Mouse (Mus musculus): Measurements from ENCODE around the gene Itpr3. TPM values are rescaled to one million over a fixed set of nuclear protein-coding genes. Genes with fewer than 3 reads are reported as not detected.

Gene Itpr3
- polyA plus RNA-seq, 1 experiment from 2014 or later = 0.82 TPM

- no peak for ATAC-seq (ENCODE audit: low FRiP score)
- Histone ChIP-seq H3K9ac (replicated peaks) (no peak overlapping the region), H3K4me3 (replicated peaks) (no peak overlapping the region), H3K27me3 (replicated peaks) (0 out of 2 replicates have a peak, but pooled peaks cover 3% of the 10 kb centered on the region), H3K9me3 (replicated peaks) (no peaks in the 10 kb centered on the region), H3K4me2 (no peak overlapping the region), H3K4me1 (peaks cover 28% of the 10 kb centered on the region), H3K36me3 (no peaks in the 10 kb centered on the region), H3K27ac (replicated peaks) (no peak overlapping the region)
- 71% methylated on average over 10 of the region's 10 CpGs for WGBS
Observed at GRCm38 (mm10) chr17:27039432-27040102, 17.5 kb upstream of the Itpr3 start.

DNA sequence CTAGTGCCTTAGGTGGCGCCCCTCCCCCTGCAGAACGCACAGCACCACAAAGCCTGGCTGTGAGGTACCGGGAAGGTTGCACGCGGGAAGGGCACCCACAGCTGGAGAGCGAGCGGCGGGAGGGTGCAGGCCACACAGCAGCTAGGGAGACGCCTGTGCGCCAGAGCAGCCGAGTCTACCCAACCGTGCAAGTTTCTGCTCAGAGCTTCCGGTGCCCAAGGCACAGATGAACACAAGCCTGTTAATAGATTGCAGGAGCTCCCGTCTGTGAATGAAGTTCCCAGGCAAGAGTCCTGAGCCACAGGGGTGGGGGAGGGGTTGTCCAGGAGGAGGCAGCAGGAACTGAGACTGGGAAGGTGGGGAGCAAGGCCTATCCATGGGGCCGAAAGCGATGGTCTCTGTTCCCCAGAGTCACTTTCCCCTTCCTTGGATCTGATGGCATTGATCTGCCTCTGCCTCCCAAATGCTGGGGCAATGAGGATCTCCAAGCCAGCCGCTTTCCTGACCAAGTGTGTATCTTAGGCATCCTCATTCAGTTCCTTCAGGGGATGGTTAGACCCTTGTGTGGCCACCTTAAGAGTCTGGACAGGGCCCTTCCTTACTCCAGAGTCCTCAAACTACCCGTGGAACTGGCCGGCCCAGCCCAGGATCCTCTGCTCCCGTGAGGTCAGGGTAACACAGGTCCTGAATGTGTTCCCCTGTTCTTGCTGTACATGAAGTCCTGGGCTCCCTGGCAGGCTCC is 16.6 kb upstream of the Itpr3 start:
- 0 out of 2 replicates have a peak, but pooled peaks cover 3% of the 10 kb centered on the region for H3K27me3 ChIP-seq (replicated peaks)
- peak overlapping the region; percentile 19; the same call in 1 of the 2 replicates for H3K4me2 ChIP-seq
- H3K36me3 ChIP-seq = no peaks in the 10 kb centered on the region
- no peak overlapping the region for H3K9ac ChIP-seq (replicated peaks)
- WGBS = 20% methylated on average over 20 of the region's 20 CpGs
- no peak overlapping the region for H3K27ac ChIP-seq (replicated peaks)
- peaks cover 28% of the 10 kb centered on the region for H3K4me1 ChIP-seq
- H3K9me3 ChIP-seq (replicated peaks) = no peaks in the 10 kb centered on the region
- no peak overlapping the region for H3K4me3 ChIP-seq (replicated peaks)
- no peak for ATAC-seq (ENCODE audit: low FRiP score)

DNA sequence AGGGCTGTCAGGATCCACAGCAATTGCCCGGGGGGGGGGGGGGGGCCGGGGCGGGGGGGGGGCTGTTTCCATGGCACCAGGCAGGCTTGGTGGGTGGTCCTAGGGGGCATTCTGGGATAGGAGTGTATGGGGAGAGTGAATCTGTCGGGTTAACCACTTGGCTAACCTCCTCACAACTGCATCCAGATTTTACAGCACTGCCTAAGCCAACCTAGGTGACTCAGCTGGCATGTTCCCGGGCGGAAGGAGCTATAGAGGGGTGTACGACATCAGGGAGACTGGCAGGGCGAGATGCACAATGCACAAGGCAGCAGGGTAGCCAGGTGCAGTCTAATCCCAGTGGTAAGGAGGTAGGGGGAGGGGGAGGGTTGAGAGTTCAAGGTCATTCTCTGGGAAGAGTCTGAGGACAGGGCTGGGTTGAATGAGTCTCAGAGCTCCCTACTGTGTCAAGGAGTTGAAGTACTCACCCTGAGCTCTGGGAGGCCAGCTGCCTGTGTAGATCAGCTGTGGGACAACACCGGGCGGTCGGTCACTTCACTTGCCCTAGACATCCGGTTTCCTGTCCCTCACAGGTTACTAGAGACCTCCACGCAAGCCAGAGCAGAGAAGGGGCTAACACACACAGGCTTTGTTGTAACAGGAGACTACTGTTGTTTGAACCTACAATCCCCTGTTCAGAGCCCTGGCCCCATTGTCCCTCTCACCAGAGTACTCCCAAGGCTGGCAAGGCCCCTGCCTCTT is 15.9 kb upstream of the Itpr3 start:
- ATAC-seq (ENCODE audit: low FRiP score) = no peak; the same call in 1 of the 2 replicates
- Histone ChIP-seq H3K4me2 (no peak overlapping the region), H3K27me3 (replicated peaks) (0 out of 2 replicates have a peak, but pooled peaks cover 3% of the 10 kb centered on the region), H3K27ac (replicated peaks) (no peak overlapping the region), H3K4me1 (peaks cover 28% of the 10 kb centered on the region), H3K9me3 (replicated peaks) (no peaks in the 10 kb centered on the region), H3K9ac (replicated peaks) (no peak overlapping the region), H3K36me3 (no peaks in the 10 kb centered on the region), H3K4me3 (replicated peaks) (no peak overlapping the region)
- WGBS = 47% methylated on average over 11 of the region's 13 CpGs

DNA sequence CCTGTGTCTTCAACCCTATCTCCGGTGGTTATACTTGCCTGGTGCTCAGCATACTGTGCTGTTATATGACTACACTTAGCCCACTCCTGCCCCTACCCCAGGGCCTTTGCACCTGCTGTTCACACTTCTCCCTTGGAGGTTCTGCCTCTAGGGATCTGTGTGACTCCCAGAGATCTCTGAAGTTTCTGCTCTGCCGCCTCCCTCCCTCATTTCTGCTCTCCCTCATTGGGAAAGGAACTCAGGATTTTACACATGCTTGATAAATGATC is 15.4 kb upstream of the Itpr3 start:
- ATAC-seq (ENCODE audit: low FRiP score) = no peak
- Histone ChIP-seq H3K4me2 (no peak overlapping the region), H3K36me3 (no peaks in the 10 kb centered on the region), H3K4me3 (replicated peaks) (no peak overlapping the region), H3K9ac (replicated peaks) (no peak overlapping the region), H3K27me3 (replicated peaks) (0 out of 2 replicates have a peak, but pooled peaks cover 3% of the 10 kb centered on the region), H3K4me1 (peaks cover 28% of the 10 kb centered on the region), H3K27ac (replicated peaks) (no peak overlapping the region), H3K9me3 (replicated peaks) (no peaks in the 10 kb centered on the region)
- 84% methylated on average over 2 of the region's 2 CpGs for WGBS

DNA sequence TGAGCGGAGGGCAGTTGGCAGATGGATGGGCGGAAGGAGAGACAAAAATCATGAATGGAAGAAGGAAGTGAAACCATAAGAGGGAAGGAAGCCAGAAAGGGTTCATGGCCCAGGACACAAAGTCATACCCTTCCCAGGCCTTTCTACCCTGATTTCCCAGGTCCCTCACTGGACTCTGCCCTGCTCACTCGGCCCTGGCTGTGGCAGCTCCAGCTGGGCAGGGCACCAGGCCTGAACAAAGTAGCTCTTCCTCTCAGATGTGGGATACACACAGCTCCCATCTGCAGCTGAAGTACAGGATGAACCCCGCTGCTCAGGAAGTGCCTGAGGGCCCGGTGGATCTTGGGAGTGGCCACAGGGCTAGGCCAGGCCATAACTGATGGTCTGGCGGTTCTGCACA is 14.3 kb upstream of the Itpr3 start:
- H3K27ac ChIP-seq (replicated peaks) = no peak overlapping the region
- H3K9me3 ChIP-seq (replicated peaks) = no peaks in the 10 kb centered on the region
- H3K4me3 ChIP-seq (replicated peaks) = no peak overlapping the region
- 73% methylated on average over 6 of the region's 6 CpGs for WGBS
- H3K4me1 ChIP-seq = peaks cover 28% of the 10 kb centered on the region
- no peak overlapping the region for H3K9ac ChIP-seq (replicated peaks)
- no peak for ATAC-seq (ENCODE audit: low FRiP score)
- H3K4me2 ChIP-seq = no peak overlapping the region
- H3K27me3 ChIP-seq (replicated peaks) = 0 out of 2 replicates have a peak, but pooled peaks cover 3% of the 10 kb centered on the region
- no peaks in the 10 kb centered on the region for H3K36me3 ChIP-seq

DNA sequence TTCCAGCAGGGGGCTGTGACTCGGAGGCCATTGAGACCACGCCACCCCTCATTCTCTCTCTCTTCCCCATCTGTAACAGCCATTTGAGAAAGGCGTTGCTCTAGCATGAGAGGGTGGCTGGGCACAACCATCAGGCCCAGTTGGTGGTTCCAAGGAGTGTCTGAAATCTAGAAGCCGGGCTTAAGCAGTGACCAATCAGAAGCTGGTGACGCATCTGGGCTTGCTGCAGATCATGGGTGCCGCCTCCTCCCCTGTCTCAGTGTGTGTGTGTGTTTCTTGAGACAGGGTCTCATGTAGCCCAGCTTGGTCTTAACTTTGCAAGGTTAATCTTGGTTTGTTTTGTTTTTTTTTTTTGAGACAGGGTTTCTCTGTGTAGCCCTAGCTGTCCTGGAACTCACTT is 11.9 kb upstream of the Itpr3 start:
- Histone ChIP-seq H3K9ac (replicated peaks) (no peak overlapping the region), H3K4me2 (no peak overlapping the region)
- WGBS = 94% methylated on average over 6 of the region's 6 CpGs

GRCm38 (mm10) chr17:27047762-27048444 is 9.2 kb upstream of the Itpr3 start:
- Histone ChIP-seq H3K4me2 (no peak overlapping the region), H3K9ac (replicated peaks) (no peak overlapping the region), H3K36me3 (no peaks in the 10 kb centered on the region), H3K27me3 (replicated peaks) (peaks cover under 1% of the 10 kb centered on the region; the same call in 1 of the 2 replicates), H3K4me1 (no peaks in the 10 kb centered on the region), H3K9me3 (replicated peaks) (no peaks in the 10 kb centered on the region), H3K4me3 (replicated peaks) (no peak overlapping the region), H3K27ac (replicated peaks) (no peak overlapping the region)
- WGBS = 78% methylated on average over 14 of the region's 14 CpGs
- ATAC-seq (ENCODE audit: low FRiP score) = no peak

More for the DNA sequence above, 11.9 kb upstream of the Itpr3 start:
- no peak for ATAC-seq (ENCODE audit: low FRiP score)
- Histone ChIP-seq H3K4me1 (peaks cover 10% of the 10 kb centered on the region), H3K27me3 (replicated peaks) (0 out of 2 replicates have a peak, but pooled peaks cover 3% of the 10 kb centered on the region), H3K9me3 (replicated peaks) (no peaks in the 10 kb centered on the region), H3K4me3 (replicated peaks) (no peak overlapping the region), H3K27ac (replicated peaks) (no peak overlapping the region), H3K36me3 (no peaks in the 10 kb centered on the region)

GRCm38 (mm10) chr17:27048445-27049239 is 8.5 kb upstream of the Itpr3 start:
- Histone ChIP-seq H3K4me1 (no peaks in the 10 kb centered on the region), H3K4me3 (replicated peaks) (no peak overlapping the region), H3K27ac (replicated peaks) (no peak overlapping the region; the same call in 1 of the 2 replicates), H3K4me2 (no peak overlapping the region), H3K36me3 (no peaks in the 10 kb centered on the region), H3K9ac (replicated peaks) (no peak overlapping the region), H3K9me3 (replicated peaks) (no peaks in the 10 kb centered on the region), H3K27me3 (replicated peaks) (peaks cover 4% of the 10 kb centered on the region; the same call in 1 of the 2 replicates)
- no peak for ATAC-seq (ENCODE audit: low FRiP score)
- 70% methylated on average over 14 of the region's 14 CpGs for WGBS

- Histone ChIP-seq H3K4me2 (no peak overlapping the region), H3K27ac (replicated peaks) (0 out of 2 replicates have a peak overlapping the region, but pooled peaks have one; percentile 11), H3K4me3 (replicated peaks) (no peak overlapping the region), H3K36me3 (no peaks in the 10 kb centered on the region), H3K27me3 (replicated peaks) (peaks cover 23% of the 10 kb centered on the region), H3K9ac (replicated peaks) (no peak overlapping the region), H3K4me1 (no peaks in the 10 kb centered on the region), H3K9me3 (replicated peaks) (no peaks in the 10 kb centered on the region)
- ATAC-seq (ENCODE audit: low FRiP score) = no peak
- 74% methylated on average over 5 of the region's 5 CpGs for WGBS
Observed at GRCm38 (mm10) chr17:27050853-27051252, 6.3 kb upstream of the Itpr3 start.

- no peak overlapping the region for H3K9ac ChIP-seq (replicated peaks)
Observed at GRCm38 (mm10) chr17:27051514-27051913, 5.6 kb upstream of the Itpr3 start.

More at GRCm38 (mm10) chr17:27051514-27051913, 5.6 kb upstream of the Itpr3 start:
- H3K36me3 ChIP-seq = no peaks in the 10 kb centered on the region
- WGBS = 39% methylated on average over 10 of the region's 11 CpGs
- no peak for ATAC-seq (ENCODE audit: low FRiP score)
- H3K9me3 ChIP-seq (replicated peaks) = no peaks in the 10 kb centered on the region
- no peak overlapping the region for H3K27ac ChIP-seq (replicated peaks)
- peaks cover 30% of the 10 kb centered on the region for H3K27me3 ChIP-seq (replicated peaks)
- H3K4me3 ChIP-seq (replicated peaks) = no peak overlapping the region
- H3K4me2 ChIP-seq = no peak overlapping the region
- H3K4me1 ChIP-seq = peaks cover 6% of the 10 kb centered on the region

Data from neural tube, embryonic 15.5 days (tissue).